Mouse (Mus musculus) kidney, embryonic 16.5 days (tissue): Measurements from ENCODE around the gene Glp1r. TPM values are rescaled to one million over a fixed set of nuclear protein-coding genes. Genes with fewer than 3 reads are reported as not detected.
A peak's percentile ranks its signal among the peaks of the same experiment; 100 is the strongest.

ENCODE experiments used
- ATAC-seq: fragments of 200-750 bp; cut with Nextera tagmentation; 2 replicates; pipeline ENCODE4 v1.8.0; 2017; ENCODE audit warnings: moderate TSS enrichment; ENCODE audit not compliant: low FRiP score, low TSS enrichment
- H3K27ac ChIP-seq: fragments of 300-500 bp; sonication (generic); 2 replicates; pipeline ENCODE4 v1.5.1; 2014; ENCODE audit warnings: low read length
- H3K27me3 ChIP-seq: fragments of 300-500 bp; sonication (generic); 2 replicates; pipeline ENCODE4 v1.6.1; 2014; ENCODE audit warnings: low read length, control low read depth, mixed read lengths; ENCODE audit not compliant: insufficient read depth
- H3K36me3 ChIP-seq: fragments of 300-500 bp; sonication (generic); 2 replicates; pipeline ENCODE4 v1.6.1; 2014; ENCODE audit warnings: low read length, control low read depth, mixed read lengths; ENCODE audit not compliant: insufficient read depth
- H3K4me1 ChIP-seq: fragments of 300-500 bp; sonication (generic); 2 replicates; pipeline ENCODE4 v1.6.1; 2014; ENCODE audit warnings: low read length, control low read depth, mixed read lengths; ENCODE audit not compliant: insufficient read depth
- H3K4me2 ChIP-seq: fragments of 300-500 bp; sonication (generic); replicated peaks from 2 replicates; pipeline ENCODE4 v1.6.1; 2014; ENCODE audit warnings: low read depth, low read length
- H3K4me3 ChIP-seq: fragments of 300-500 bp; sonication (generic); 2 replicates; pipeline ENCODE4 v1.5.1; 2014; ENCODE audit warnings: mild to moderate bottlenecking, low read length
- H3K9ac ChIP-seq: fragments of 300-500 bp; sonication (generic); replicated peaks from 2 replicates; pipeline ENCODE4 v1.6.1; 2014; ENCODE audit warnings: low read length
- H3K9me3 ChIP-seq: fragments of 300-500 bp; sonication (generic); 2 replicates; pipeline ENCODE4 v1.6.1; 2016; ENCODE audit warnings: low read length, control low read depth
- WGBS: fragments of 180-500 bp; shearing (Covaris S2); extraction: QIAGEN DNeasy Blood & Tissue Kit; methylation state at CpG from one replicate; pipeline ENCODE4 v1.1.7; 2014; 5-methylcytosine and 5-hydroxymethylcytosine counted together
- polyA plus RNA-seq: library from polyadenylated mRNA; unstranded; fragments of >200 nt; fragmentation: Nextera tagmentation; extraction: Ambion mirVana; gene quantifications from 2 replicates; pipeline ENCODE4 v1.2.1, GENCODE M21; 2015

Gene Glp1r
- polyA plus RNA-seq: 0.48 and 0.49 TPM in 2 replicates

DNA sequence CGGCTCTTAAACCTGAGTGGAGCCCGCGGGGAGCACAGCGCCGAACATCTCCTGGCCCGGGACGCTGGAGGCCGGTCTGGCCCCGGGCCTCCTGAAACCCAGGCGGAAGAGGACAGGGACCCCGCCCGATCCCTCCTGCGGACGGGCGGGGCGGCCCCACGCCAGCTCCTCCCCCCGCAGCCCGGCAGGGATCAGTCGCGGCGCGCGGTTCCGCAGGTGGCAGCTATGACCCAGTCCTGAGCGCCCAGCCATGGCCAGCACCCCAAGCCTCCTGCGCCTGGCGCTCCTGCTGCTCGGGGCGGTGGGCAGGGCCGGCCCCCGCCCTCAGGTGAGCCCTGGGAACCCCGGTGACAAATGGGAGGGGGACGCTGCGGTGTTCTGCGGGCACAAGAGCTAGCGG lies at the start of gene Glp1r:
TSS of gene Glp1r (plus strand) at position 191 of the 400 bp plus-strand sequence.
- Histone ChIP-seq H3K4me1 (peaks cover 7% of the 10 kb centered on the region; the same call in 1 of the 2 replicates), H3K4me2 (peak within 1 kb of the TSS; percentile 94), H3K9me3 (no peaks in the 10 kb centered on the region), H3K4me3 (peak within 1 kb of the TSS; percentile 54), H3K27me3 (peaks cover 33% of the 10 kb centered on the region), H3K36me3 (no peaks in the 10 kb centered on the region), H3K9ac (peak within 1 kb of the TSS; percentile 56), H3K27ac (no peak within 1 kb of the TSS)
- peak; percentile 83 for ATAC-seq
- WGBS: under 1% methylated on average over 37 of the region's 37 CpGs

GRCm38 (mm10) chr17:30852345-30852744 lies 49.3 kb upstream of the Glp1r start:
- Histone ChIP-seq H3K9me3 (no peaks in the 10 kb centered on the region), H3K36me3 (no peaks in the 10 kb centered on the region), H3K9ac (no peak overlapping the region), H3K4me1 (no peaks in the 10 kb centered on the region), H3K27me3 (no peaks in the 10 kb centered on the region), H3K4me3 (no peak overlapping the region), H3K4me2 (no peak overlapping the region), H3K27ac (no peak overlapping the region)
- ATAC-seq: no peak

DNA sequence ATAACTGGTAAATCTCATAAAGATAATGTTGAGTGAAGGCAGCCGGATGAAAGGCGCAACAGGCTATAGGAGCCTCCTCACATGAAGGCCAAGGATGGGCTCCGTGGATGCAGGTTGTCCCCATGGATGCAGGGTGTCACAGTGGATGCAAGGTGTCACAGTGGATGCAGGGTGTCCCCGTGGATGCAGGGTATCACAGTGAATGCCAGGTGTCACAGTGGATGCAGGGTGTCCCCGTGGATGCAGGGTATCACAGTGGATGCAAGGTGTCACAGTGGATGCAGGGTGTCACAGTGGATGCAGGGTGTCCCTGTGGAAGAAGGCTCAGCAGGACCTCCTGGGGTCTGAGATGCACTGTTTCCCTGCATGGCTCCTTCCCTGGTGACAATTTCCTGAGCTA lies 44.3 kb upstream of the Glp1r start:
- H3K4me3 ChIP-seq: no peak overlapping the region

GRCm38 (mm10) chr17:30858586-30859259 lies 42.9 kb upstream of the Glp1r start:
- ATAC-seq: no peak
- 34% methylated on average over 11 of the region's 11 CpGs for WGBS

More for the DNA sequence above, 44.3 kb upstream of the Glp1r start:
- Histone ChIP-seq H3K27me3 (no peaks in the 10 kb centered on the region), H3K36me3 (no peaks in the 10 kb centered on the region), H3K9ac (no peak overlapping the region), H3K9me3 (no peaks in the 10 kb centered on the region), H3K27ac (no peak overlapping the region), H3K4me1 (0 out of 2 replicates have a peak, but pooled peaks cover 7% of the 10 kb centered on the region), H3K4me2 (no peak overlapping the region)
- 91% methylated on average over 5 of the region's 5 CpGs for WGBS
- no peak for ATAC-seq

GRCm38 (mm10) chr17:30859989-30860585 lies 41.5 kb upstream of the Glp1r start:
- ATAC-seq: no peak
- Histone ChIP-seq H3K27me3 (no peaks in the 10 kb centered on the region), H3K9ac (no peak overlapping the region), H3K4me2 (no peak overlapping the region), H3K4me3 (no peak overlapping the region), H3K36me3 (no peaks in the 10 kb centered on the region), H3K4me1 (0 out of 2 replicates have a peak, but pooled peaks cover 7% of the 10 kb centered on the region), H3K9me3 (no peaks in the 10 kb centered on the region), H3K27ac (no peak overlapping the region)
- WGBS: 39% methylated on average over 10 of the region's 10 CpGs

More at GRCm38 (mm10) chr17:30858586-30859259, 42.9 kb upstream of the Glp1r start:
- no peak overlapping the region for H3K4me2 ChIP-seq
- H3K36me3 ChIP-seq: no peaks in the 10 kb centered on the region
- no peak overlapping the region for H3K4me3 ChIP-seq
- H3K27ac ChIP-seq: no peak overlapping the region
- no peak overlapping the region for H3K9ac ChIP-seq
- H3K27me3 ChIP-seq: no peaks in the 10 kb centered on the region
- H3K4me1 ChIP-seq: 0 out of 2 replicates have a peak, but pooled peaks cover 7% of the 10 kb centered on the region
- H3K9me3 ChIP-seq: no peaks in the 10 kb centered on the region

DNA sequence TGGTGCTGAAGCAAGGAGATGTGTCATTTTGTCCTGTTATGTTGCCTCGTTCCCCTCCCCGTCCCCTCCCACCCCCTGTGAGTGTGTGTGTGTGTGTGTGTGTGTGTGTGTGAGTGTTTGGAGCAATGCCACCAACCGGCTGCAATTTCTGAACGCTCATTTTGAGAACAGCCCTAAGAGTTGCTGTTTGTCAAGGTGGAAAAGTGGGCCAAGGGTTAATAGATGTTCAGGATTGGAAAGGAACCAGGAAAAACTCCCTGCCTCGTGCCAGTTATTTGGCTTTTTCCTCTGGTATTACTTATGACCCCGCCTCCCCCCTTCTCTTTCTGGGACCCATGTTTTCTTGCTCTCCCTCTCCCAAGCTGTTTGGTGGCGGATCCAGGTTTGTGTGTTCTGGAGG lies 41.0 kb upstream of the Glp1r start:
- Histone ChIP-seq H3K4me1 (0 out of 2 replicates have a peak, but pooled peaks cover 7% of the 10 kb centered on the region), H3K27ac (no peak overlapping the region), H3K4me3 (no peak overlapping the region), H3K9ac (no peak overlapping the region), H3K4me2 (no peak overlapping the region), H3K36me3 (no peaks in the 10 kb centered on the region), H3K9me3 (no peaks in the 10 kb centered on the region), H3K27me3 (no peaks in the 10 kb centered on the region)
- WGBS: 53% methylated on average over 7 of the region's 7 CpGs
- ATAC-seq: no peak

DNA sequence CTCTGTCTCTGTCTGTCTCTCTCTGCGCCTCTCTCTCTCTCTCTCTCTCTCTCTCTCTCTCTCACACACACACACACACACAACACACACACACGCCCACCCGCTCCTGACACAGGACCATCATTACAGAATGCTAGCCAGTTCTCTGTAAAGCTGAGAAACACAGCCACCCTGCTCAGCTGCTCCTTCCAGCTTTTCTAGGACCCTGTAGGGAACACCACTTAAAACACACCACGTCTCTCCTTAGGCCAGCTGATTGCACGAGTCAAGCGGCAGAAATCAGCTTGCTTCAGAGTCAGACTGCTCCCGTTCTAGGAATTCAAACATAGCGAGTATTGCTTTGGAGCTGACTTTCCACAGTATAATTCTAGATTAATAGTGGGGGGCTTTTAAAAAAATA lies 35.3 kb upstream of the Glp1r start:
- H3K4me2 ChIP-seq: no peak overlapping the region
- no peak overlapping the region for H3K27ac ChIP-seq
- H3K4me1 ChIP-seq: no peaks in the 10 kb centered on the region
- ATAC-seq: no peak
- H3K9me3 ChIP-seq: no peaks in the 10 kb centered on the region
- WGBS: 68% methylated on average over 8 of the region's 8 CpGs
- H3K9ac ChIP-seq: no peak overlapping the region
- H3K36me3 ChIP-seq: no peaks in the 10 kb centered on the region
- H3K27me3 ChIP-seq: no peaks in the 10 kb centered on the region
- H3K4me3 ChIP-seq: no peak overlapping the region

- Histone ChIP-seq H3K9ac (no peak overlapping the region), H3K27me3 (no peaks in the 10 kb centered on the region), H3K4me1 (no peaks in the 10 kb centered on the region), H3K27ac (no peak overlapping the region), H3K4me3 (no peak overlapping the region), H3K36me3 (no peaks in the 10 kb centered on the region), H3K9me3 (no peaks in the 10 kb centered on the region), H3K4me2 (no peak overlapping the region)
- 60% methylated on average over 9 of the region's 9 CpGs for WGBS
- ATAC-seq: no peak
Measured at GRCm38 (mm10) chr17:30866966-30867365, 34.7 kb upstream of the Glp1r start.

DNA sequence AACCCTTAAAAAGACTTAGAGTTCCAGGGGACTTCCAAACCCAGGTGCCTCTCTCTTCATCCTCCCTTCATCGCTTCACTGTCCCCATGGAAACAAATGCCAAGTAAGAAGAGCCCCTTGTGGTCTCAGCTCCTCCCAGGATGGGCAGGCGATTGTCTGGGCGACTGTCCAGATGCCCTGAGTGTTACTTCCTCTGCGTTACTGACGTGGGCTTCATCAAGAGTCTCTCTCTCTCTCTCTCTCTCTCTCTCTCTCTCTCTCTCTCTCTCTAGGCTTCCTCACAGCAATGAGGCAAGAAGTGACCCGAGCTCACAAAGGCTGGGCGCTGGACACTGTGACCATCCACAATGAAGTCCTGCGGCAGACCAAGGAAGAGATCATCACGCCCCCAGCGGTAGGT lies 30.6 kb upstream of the Glp1r start:
- Histone ChIP-seq H3K4me2 (no peak overlapping the region), H3K4me3 (no peak overlapping the region), H3K9ac (no peak overlapping the region), H3K36me3 (no peaks in the 10 kb centered on the region), H3K4me1 (no peaks in the 10 kb centered on the region), H3K27ac (no peak overlapping the region), H3K27me3 (no peaks in the 10 kb centered on the region), H3K9me3 (0 out of 2 replicates have a peak, but pooled peaks cover 5% of the 10 kb centered on the region)
- WGBS: 35% methylated on average over 10 of the region's 10 CpGs
- no peak for ATAC-seq

GRCm38 (mm10) chr17:30874276-30874675 lies 27.3 kb upstream of the Glp1r start:
- peaks cover 5% of the 10 kb centered on the region; the same call in 1 of the 2 replicates for H3K9me3 ChIP-seq
- WGBS: 58% methylated on average over 15 of the region's 15 CpGs
- H3K36me3 ChIP-seq: no peaks in the 10 kb centered on the region
- no peak overlapping the region for H3K4me3 ChIP-seq
- 0 out of 2 replicates have a peak, but pooled peaks cover 3% of the 10 kb centered on the region for H3K4me1 ChIP-seq
- no peak overlapping the region for H3K9ac ChIP-seq
- H3K27ac ChIP-seq: no peak overlapping the region
- ATAC-seq: no peak
- no peaks in the 10 kb centered on the region for H3K27me3 ChIP-seq
- no peak overlapping the region for H3K4me2 ChIP-seq
